Mouse (Mus musculus): ENCODE measurements around the gene Dcaf5.

GRCm38 (mm10) chr12:80394045-80394444 is 42.4 kb downstream of the Dcaf5 start:
- TF ChIP-seq CTCF (conservative IDR thresholded peaks at IDR 0.05; ENCODE audit: insufficient read depth, insufficient read length, low read depth, low read length) (no peak), POLR2A (IDR thresholded peaks at IDR 0.05; ENCODE audit: low read depth, low read length) (no peak)

Measured in kidney, adult 2 months (tissue).